Mouse (Mus musculus) limb, embryonic 13.5 days (tissue): ENCODE results near the gene BC029722. TPM values are rescaled to one million over a fixed set of nuclear protein-coding genes. Genes with fewer than 3 reads are reported as not detected.

Experiments
- ATAC-seq: fragments of 200-750 bp; cut with Nextera tagmentation; 2 replicates; pipeline ENCODE4 v1.8.0; 2017; ENCODE audit warnings: low read depth, moderate number of reproducible peaks, moderate TSS enrichment; ENCODE audit not compliant: low FRiP score
- H3K27ac ChIP-seq: fragments of 300-500 bp; sonication (generic); 2 replicates; pipeline ENCODE4 v1.5.1; 2015; ENCODE audit warnings: inconsistent platforms, mild to moderate bottlenecking, moderate library complexity
- H3K27me3 ChIP-seq: fragments of 300-500 bp; sonication (generic); 2 replicates; pipeline ENCODE4 v1.6.1; 2015; ENCODE audit warnings: mild to moderate bottlenecking, inconsistent platforms
- H3K36me3 ChIP-seq: fragments of 300-500 bp; sonication (generic); 2 replicates; pipeline ENCODE4 v1.6.1; 2015; ENCODE audit warnings: inconsistent platforms, mild to moderate bottlenecking, moderate library complexity
- H3K4me1 ChIP-seq: fragments of 300-500 bp; sonication (generic); 2 replicates; pipeline ENCODE4 v1.6.1; 2015; ENCODE audit warnings: inconsistent platforms
- H3K4me2 ChIP-seq: fragments of 300-500 bp; sonication (generic); replicated peaks from 2 replicates; pipeline ENCODE4 v1.6.1; 2015; ENCODE audit warnings: inconsistent platforms, mild to moderate bottlenecking, moderate library complexity
- H3K4me3 ChIP-seq: fragments of 300-500 bp; sonication (generic); 2 replicates; pipeline ENCODE4 v1.5.1; 2015; ENCODE audit warnings: moderate library complexity, mild to moderate bottlenecking, inconsistent platforms
- H3K9ac ChIP-seq: fragments of 300-500 bp; sonication (generic); 2 replicates; pipeline ENCODE4 v1.6.1; 2015; ENCODE audit warnings: mild to moderate bottlenecking, inconsistent platforms
- H3K9me3 ChIP-seq: fragments of 300-500 bp; sonication (generic); 2 replicates; pipeline ENCODE4 v1.6.1; 2016; ENCODE audit warnings: inconsistent platforms
- WGBS: fragments of 180-500 bp; shearing (Covaris S2); methylation state at CpG from one replicate; pipeline ENCODE4 v1.1.7; 2015; 5-methylcytosine and 5-hydroxymethylcytosine counted together
- polyA plus RNA-seq: library from polyadenylated mRNA; unstranded; fragments of >200 nt; fragmentation: Nextera tagmentation; extraction: Ambion mirVana; gene quantifications from 2 replicates; pipeline ENCODE4 v1.2.1, GENCODE M21; 2015

Gene BC029722
- polyA plus RNA-seq, 1 experiment from 2014 or later = 16.2 TPM

GRCm38 (mm10) chr2:155817301-155818245, 1.7 kb downstream of the BC029722 start:
- Histone ChIP-seq H3K36me3 (peaks cover 29% of the 10 kb centered on the region), H3K4me3 (peak overlapping the region; percentile 73), H3K27me3 (no peaks in the 10 kb centered on the region), H3K9me3 (no peaks in the 10 kb centered on the region), H3K4me1 (peaks cover 30% of the 10 kb centered on the region), H3K9ac (peak overlapping the region; percentile 89; the same call in 1 of the 2 replicates), H3K4me2 (peak overlapping the region; percentile 93), H3K27ac (no peak overlapping the region)
- WGBS = 77% methylated on average over 10 of the region's 10 CpGs
- ATAC-seq = no peak

- Histone ChIP-seq H3K9ac (no peak overlapping the region), H3K27me3 (no peaks in the 10 kb centered on the region), H3K4me1 (peaks cover 30% of the 10 kb centered on the region), H3K4me2 (no peak overlapping the region), H3K36me3 (peaks cover 17% of the 10 kb centered on the region), H3K27ac (no peak overlapping the region), H3K4me3 (no peak overlapping the region), H3K9me3 (no peaks in the 10 kb centered on the region)
- 100% methylated on average over 1 of the region's 1 CpGs for WGBS
- ATAC-seq = no peak
These were observed 3.0 kb downstream of the BC029722 start for GRCm38 (mm10) chr2:155816179-155816578.

GRCm38 (mm10) chr2:155814829-155815228, 4.4 kb downstream of the BC029722 start:
- Histone ChIP-seq H3K36me3 (peaks cover 3% of the 10 kb centered on the region), H3K4me2 (no peak overlapping the region), H3K27ac (no peak overlapping the region), H3K27me3 (no peaks in the 10 kb centered on the region), H3K4me3 (no peak overlapping the region), H3K4me1 (peaks cover 30% of the 10 kb centered on the region), H3K9ac (no peak overlapping the region), H3K9me3 (no peaks in the 10 kb centered on the region)
- 11% methylated on average over 5 of the region's 5 CpGs for WGBS
- no peak for ATAC-seq

- H3K9ac ChIP-seq = no peak overlapping the region
- WGBS = 79% methylated on average over 4 of the region's 4 CpGs
- H3K36me3 ChIP-seq = no peaks in the 10 kb centered on the region
- ATAC-seq = no peak
- H3K4me2 ChIP-seq = no peak overlapping the region
- H3K4me3 ChIP-seq = no peak overlapping the region
- no peaks in the 10 kb centered on the region for H3K27me3 ChIP-seq
- no peak overlapping the region for H3K27ac ChIP-seq
- no peaks in the 10 kb centered on the region for H3K9me3 ChIP-seq
- H3K4me1 ChIP-seq = peaks cover 13% of the 10 kb centered on the region
These were observed 6.6 kb downstream of the BC029722 start for GRCm38 (mm10) chr2:155812637-155813036.

GRCm38 (mm10) chr2:155811821-155812396, 7.3 kb downstream of the BC029722 start:
- H3K4me3 ChIP-seq = no peak overlapping the region
- no peak for ATAC-seq
- WGBS = 42% methylated on average over 16 of the region's 16 CpGs

GRCm38 (mm10) chr2:155809620-155810019, 9.6 kb downstream of the BC029722 start:
- H3K27me3 ChIP-seq = no peaks in the 10 kb centered on the region
- H3K4me2 ChIP-seq = no peak overlapping the region
- no peak overlapping the region for H3K9ac ChIP-seq
- ATAC-seq = no peak
- no peak overlapping the region for H3K4me3 ChIP-seq
- 84% methylated on average over 4 of the region's 4 CpGs for WGBS
- H3K9me3 ChIP-seq = no peaks in the 10 kb centered on the region
- no peaks in the 10 kb centered on the region for H3K36me3 ChIP-seq
- peaks cover 2% of the 10 kb centered on the region; the same call in 1 of the 2 replicates for H3K4me1 ChIP-seq
- no peak overlapping the region for H3K27ac ChIP-seq

More at GRCm38 (mm10) chr2:155811821-155812396, 7.3 kb downstream of the BC029722 start:
- Histone ChIP-seq H3K27me3 (no peaks in the 10 kb centered on the region), H3K9me3 (no peaks in the 10 kb centered on the region), H3K36me3 (no peaks in the 10 kb centered on the region), H3K9ac (no peak overlapping the region), H3K4me1 (peaks cover 12% of the 10 kb centered on the region), H3K4me2 (no peak overlapping the region), H3K27ac (no peak overlapping the region)

- no peaks in the 10 kb centered on the region for H3K9me3 ChIP-seq
- H3K36me3 ChIP-seq = no peaks in the 10 kb centered on the region
- 50% methylated on average over 4 of the region's 4 CpGs for WGBS
These were observed 11.8 kb downstream of the BC029722 start for GRCm38 (mm10) chr2:155807408-155807807.

GRCm38 (mm10) chr2:155806548-155806947, 12.7 kb downstream of the BC029722 start:
- 72% methylated on average over 5 of the region's 5 CpGs for WGBS
- ATAC-seq = no peak
- no peaks in the 10 kb centered on the region for H3K27me3 ChIP-seq

More at GRCm38 (mm10) chr2:155807408-155807807, 11.8 kb downstream of the BC029722 start:
- H3K27me3 ChIP-seq = no peaks in the 10 kb centered on the region
- no peak for ATAC-seq
- H3K4me1 ChIP-seq = no peaks in the 10 kb centered on the region
- no peak overlapping the region for H3K9ac ChIP-seq
- H3K27ac ChIP-seq = no peak overlapping the region
- H3K4me2 ChIP-seq = no peak overlapping the region
- H3K4me3 ChIP-seq = no peak overlapping the region

GRCm38 (mm10) chr2:155805925-155806255, 13.3 kb downstream of the BC029722 start:
- WGBS = 89% methylated on average over 6 of the region's 6 CpGs
- Histone ChIP-seq H3K4me1 (no peaks in the 10 kb centered on the region), H3K27ac (no peak overlapping the region), H3K4me2 (no peak overlapping the region), H3K4me3 (no peak overlapping the region), H3K36me3 (no peaks in the 10 kb centered on the region), H3K9ac (no peak overlapping the region), H3K27me3 (no peaks in the 10 kb centered on the region), H3K9me3 (no peaks in the 10 kb centered on the region)
- no peak for ATAC-seq

More at GRCm38 (mm10) chr2:155806548-155806947, 12.7 kb downstream of the BC029722 start:
- Histone ChIP-seq H3K4me2 (no peak overlapping the region), H3K4me3 (no peak overlapping the region), H3K9me3 (no peaks in the 10 kb centered on the region), H3K9ac (no peak overlapping the region), H3K4me1 (no peaks in the 10 kb centered on the region), H3K27ac (no peak overlapping the region), H3K36me3 (no peaks in the 10 kb centered on the region)

GRCm38 (mm10) chr2:155805231-155805924, 13.8 kb downstream of the BC029722 start:
- no peak overlapping the region for H3K9ac ChIP-seq
- WGBS = 46% methylated on average over 6 of the region's 6 CpGs
- ATAC-seq = no peak
- no peak overlapping the region for H3K4me2 ChIP-seq
- H3K9me3 ChIP-seq = no peaks in the 10 kb centered on the region
- no peak overlapping the region for H3K27ac ChIP-seq
- H3K36me3 ChIP-seq = no peaks in the 10 kb centered on the region
- H3K27me3 ChIP-seq = no peaks in the 10 kb centered on the region
- no peak overlapping the region for H3K4me3 ChIP-seq
- no peaks in the 10 kb centered on the region for H3K4me1 ChIP-seq

- no peaks in the 10 kb centered on the region for H3K9me3 ChIP-seq
- H3K27ac ChIP-seq = no peak overlapping the region
- H3K9ac ChIP-seq = no peak overlapping the region
- H3K36me3 ChIP-seq = no peaks in the 10 kb centered on the region
- no peak overlapping the region for H3K4me3 ChIP-seq
- no peak for ATAC-seq
- WGBS = 65% methylated on average over 5 of the region's 5 CpGs
- H3K4me2 ChIP-seq = no peak overlapping the region
- H3K4me1 ChIP-seq = no peaks in the 10 kb centered on the region
- no peaks in the 10 kb centered on the region for H3K27me3 ChIP-seq
These were observed 15.2 kb downstream of the BC029722 start for GRCm38 (mm10) chr2:155804053-155804452.

GRCm38 (mm10) chr2:155802761-155803160, 16.5 kb downstream of the BC029722 start:
- WGBS = 57% methylated on average over 3 of the region's 3 CpGs
- Histone ChIP-seq H3K4me3 (no peak overlapping the region), H3K36me3 (no peaks in the 10 kb centered on the region), H3K4me1 (no peaks in the 10 kb centered on the region), H3K27ac (no peak overlapping the region), H3K9ac (no peak overlapping the region), H3K4me2 (no peak overlapping the region), H3K9me3 (no peaks in the 10 kb centered on the region), H3K27me3 (no peaks in the 10 kb centered on the region)
- ATAC-seq = no peak
